Mouse (Mus musculus): ENCODE results near the gene Daam1.
"Not testable (repeated sequence)": the region's sequence is repeated elsewhere in the genome, so short reads cannot be mapped to it uniquely, and the experiment has no call there.

Gene Daam1

GRCm38 (mm10) chr12:71834041-71834440 lies 3.2 kb downstream of the Daam1 start:
- no peak for DNase-seq (ENCODE audit: low spot score in 2 of 2)

- DNase-seq (ENCODE audit: low spot score in 2 of 2): no peak
These were observed 5.2 kb downstream of the Daam1 start for GRCm38 (mm10) chr12:71835966-71836668.

DNA sequence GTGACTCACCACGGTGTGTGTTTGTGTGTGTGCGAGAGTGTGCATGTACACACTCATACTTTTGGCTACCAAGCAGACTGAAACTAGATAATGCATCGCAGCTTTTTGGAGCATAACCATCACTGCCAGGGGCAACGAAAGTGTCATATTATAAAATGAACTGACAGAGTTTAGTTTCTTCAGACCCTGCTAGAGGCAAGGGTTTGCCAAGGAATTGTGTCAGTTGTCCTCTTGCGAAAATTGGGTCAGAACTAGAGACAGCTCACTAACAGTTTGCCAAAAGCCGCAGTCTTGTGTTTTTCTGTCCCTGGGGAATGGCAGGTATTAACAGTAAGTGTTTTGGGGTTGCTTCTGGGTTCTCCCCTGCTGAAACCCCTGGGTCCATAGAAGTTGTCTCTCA lies 5.9 kb downstream of the Daam1 start:
- DNase-seq (ENCODE audit: low spot score in 2 of 2): no peak

GRCm38 (mm10) chr12:71837576-71837975 lies 6.7 kb downstream of the Daam1 start:
- no peak for DNase-seq (ENCODE audit: low spot score in 2 of 2)

GRCm38 (mm10) chr12:71838230-71838629 lies 7.4 kb downstream of the Daam1 start:
- DNase-seq (ENCODE audit: low spot score in 2 of 2): no peak

GRCm38 (mm10) chr12:71839653-71840052 lies 8.8 kb downstream of the Daam1 start:
- no peak for DNase-seq (ENCODE audit: low spot score in 2 of 2)

GRCm38 (mm10) chr12:71840430-71841186 lies 9.7 kb downstream of the Daam1 start:
- no peak for DNase-seq (ENCODE audit: low spot score in 2 of 2)

DNA sequence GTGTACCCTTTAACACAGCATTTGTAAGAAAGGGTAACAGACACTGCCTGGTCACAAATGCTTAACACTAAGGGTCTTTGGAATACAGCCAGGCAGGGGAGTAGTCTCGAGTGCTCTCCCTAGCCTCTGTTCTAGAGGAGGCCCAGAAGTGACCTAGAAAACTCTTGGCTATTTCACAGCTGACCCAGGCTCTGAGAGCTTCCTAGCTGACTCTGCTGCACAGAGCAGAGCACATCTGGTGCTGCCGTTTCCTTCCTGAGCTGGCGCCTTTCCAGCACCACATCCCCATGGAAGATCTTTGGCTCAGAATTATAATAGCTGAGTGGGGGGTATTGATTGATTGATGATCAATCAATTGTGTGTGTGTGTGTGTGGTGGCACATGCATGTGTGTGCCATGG lies 11.1 kb downstream of the Daam1 start:
- DNase-seq (ENCODE audit: low spot score in 2 of 2): no peak

- DNase-seq (ENCODE audit: low spot score in 2 of 2): no peak
These were observed 11.7 kb downstream of the Daam1 start for GRCm38 (mm10) chr12:71842588-71842987.

- DNase-seq (ENCODE audit: low spot score in 2 of 2): no peak
These were observed 14.6 kb downstream of the Daam1 start for GRCm38 (mm10) chr12:71845486-71845885.

- not testable (repeated sequence) for DNase-seq (ENCODE audit: low spot score in 2 of 2)
These were observed 15.5 kb downstream of the Daam1 start for GRCm38 (mm10) chr12:71846416-71846815.

DNA sequence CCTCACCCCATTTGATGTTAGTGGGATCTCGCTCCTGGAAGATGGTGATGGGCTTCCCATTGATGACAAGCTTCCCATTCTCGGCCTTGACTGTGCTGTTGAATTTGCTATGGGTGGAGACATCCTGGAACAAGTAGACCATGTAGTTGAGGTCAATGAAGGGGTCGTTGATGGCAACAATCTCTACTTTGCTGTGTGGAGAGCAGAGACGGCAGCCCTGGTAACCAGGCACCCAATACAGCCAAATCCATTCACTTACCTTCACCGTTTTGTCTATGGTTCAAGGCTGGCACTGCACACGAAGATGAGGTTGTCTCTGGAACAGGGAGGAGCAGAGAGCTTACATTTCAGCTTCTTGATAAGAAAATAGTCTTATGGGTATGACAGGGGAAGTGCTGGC lies 16.1 kb downstream of the Daam1 start:
- DNase-seq (ENCODE audit: low spot score in 2 of 2): not testable (repeated sequence)

DNA sequence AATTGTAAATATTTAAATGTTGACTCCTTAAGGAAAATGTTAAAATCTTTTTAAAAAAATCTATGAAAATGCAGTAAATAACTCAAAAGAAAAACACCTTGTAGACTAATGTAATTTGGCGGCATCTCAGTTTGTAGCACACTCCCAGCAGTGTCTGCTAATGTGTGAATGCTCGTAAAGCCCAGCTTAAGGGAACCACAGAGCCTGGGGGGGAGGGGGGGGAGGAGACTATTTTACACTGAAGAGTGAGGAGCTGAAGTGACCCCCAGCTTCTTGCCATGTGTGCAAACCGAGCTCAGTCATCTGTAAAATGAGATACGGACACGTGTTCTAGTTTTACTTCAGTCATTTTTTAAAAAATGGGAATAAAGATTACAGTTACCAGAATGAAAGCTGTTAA lies 16.7 kb downstream of the Daam1 start:
- no peak for DNase-seq (ENCODE audit: low spot score in 2 of 2)

GRCm38 (mm10) chr12:71848037-71848776 lies 17.3 kb downstream of the Daam1 start:
- DNase-seq (ENCODE audit: low spot score in 2 of 2): no peak

GRCm38 (mm10) chr12:71849051-71849450 lies 18.2 kb downstream of the Daam1 start:
- no peak for DNase-seq (ENCODE audit: low spot score in 2 of 2)

DNA sequence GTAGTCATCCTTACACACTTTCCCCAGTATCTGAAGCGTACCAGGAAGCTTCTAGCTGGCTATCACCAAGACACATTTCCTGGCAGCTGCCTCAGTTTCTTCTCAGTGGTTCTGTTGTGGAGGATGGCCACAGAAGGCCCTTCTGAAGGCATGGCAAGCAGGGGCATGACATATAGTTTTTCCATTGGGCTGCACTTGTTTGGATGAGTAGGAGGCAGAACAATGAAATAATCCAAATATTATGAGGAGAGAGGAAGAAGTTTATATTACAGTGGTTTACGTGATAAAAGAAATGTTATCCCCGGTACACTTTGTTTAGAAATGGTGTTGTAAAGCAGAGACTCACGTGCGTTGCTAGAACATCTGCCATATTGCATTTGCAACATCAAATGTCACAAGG lies 19.3 kb downstream of the Daam1 start:
- no peak for DNase-seq (ENCODE audit: low spot score in 2 of 2)

- DNase-seq (ENCODE audit: low spot score in 2 of 2): no peak
These were observed 21.8 kb downstream of the Daam1 start for GRCm38 (mm10) chr12:71852678-71853077.

DNA sequence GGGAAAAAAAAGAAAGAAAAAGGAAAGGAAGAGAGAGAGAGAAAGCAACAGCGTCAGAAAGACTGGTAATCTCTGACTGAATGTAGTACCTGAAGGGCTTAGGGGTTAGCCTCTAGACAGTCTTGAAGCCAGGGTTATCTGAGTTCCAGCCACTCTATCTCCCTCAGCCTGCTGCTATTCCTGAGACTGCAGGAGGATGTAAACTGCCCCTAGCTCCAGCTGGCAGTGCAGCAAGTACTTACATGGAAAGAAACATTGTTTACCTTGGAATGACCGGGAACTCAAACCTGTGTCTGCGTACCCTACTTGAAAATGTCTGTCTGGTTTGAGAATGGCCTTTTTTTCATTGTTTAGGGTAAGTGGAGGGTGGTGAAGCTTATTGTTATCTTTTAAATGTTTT lies 22.8 kb downstream of the Daam1 start:
- no peak for DNase-seq (ENCODE audit: low spot score in 2 of 2)

DNA sequence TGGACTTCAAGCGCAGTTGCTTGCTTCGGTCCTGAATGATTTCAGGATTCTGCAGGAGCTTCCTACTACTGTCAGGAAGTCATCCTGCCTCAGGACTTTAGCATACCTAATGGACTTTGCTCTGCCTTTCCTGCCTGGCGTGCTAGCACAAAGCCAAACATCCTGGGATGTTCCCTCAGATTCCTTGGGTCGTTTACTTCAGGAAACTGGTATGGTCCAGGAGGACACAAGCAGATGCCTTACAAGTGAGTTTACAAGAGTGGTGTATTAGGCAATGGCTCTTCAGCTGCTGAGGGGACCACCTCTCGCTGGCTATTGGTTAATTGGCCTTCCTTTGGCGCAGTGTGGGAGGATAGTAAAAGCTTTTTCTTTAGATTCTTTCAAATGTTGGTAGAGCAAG lies 23.3 kb downstream of the Daam1 start:
- no peak for DNase-seq (ENCODE audit: low spot score in 2 of 2)

- peak in 1 of 2 experiments; percentile 53 for DNase-seq (ENCODE audit: low spot score in 2 of 2)
These were observed 25.0 kb downstream of the Daam1 start for GRCm38 (mm10) chr12:71855730-71856479.

DNA sequence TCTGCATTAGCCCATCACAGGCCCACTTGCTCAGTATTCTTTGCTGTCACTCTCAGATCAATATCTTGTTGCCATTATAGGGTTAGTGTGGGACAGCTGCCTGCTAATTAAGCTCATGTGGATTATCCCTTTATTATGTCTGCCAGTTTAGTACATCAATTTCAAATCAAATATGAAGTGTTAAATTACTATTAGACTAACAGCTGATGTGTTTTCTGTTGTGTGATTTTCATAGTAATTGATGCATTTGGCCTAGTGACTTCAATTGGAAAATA lies 25.5 kb downstream of the Daam1 start:
- DNase-seq (ENCODE audit: low spot score in 2 of 2): no peak

DNA sequence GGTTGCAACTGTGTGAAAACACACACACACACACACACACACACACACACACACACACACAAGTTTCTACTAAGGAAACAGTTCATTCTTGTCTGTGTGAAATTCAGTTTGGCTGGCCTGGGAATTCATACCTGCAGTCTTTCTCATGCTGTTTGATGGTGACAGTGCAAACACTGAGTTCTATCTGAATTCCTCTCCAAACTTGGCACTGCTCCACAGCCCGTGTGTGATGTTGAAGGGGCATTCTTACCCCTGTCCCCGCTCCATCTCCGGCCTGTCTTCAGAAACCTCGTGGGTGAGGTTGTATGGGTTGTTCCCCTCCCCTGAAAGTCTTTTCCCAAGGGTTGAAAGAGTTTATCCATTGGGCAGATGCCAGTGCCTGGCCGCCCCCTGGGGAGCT lies 28.2 kb downstream of the Daam1 start:
- no peak for DNase-seq (ENCODE audit: low spot score in 2 of 2)

All from cerebellum, postnatal 4 days (tissue).